Mouse (Mus musculus) heart, embryonic 14.5 days (tissue): ENCODE results near the gene Nrap. TPM values are rescaled to one million over a fixed set of nuclear protein-coding genes. Genes with fewer than 3 reads are reported as not detected.

ENCODE experiments used
- ATAC-seq: fragments of 200-750 bp; cut with Nextera tagmentation; 2 replicates; pipeline ENCODE4 v1.8.0; 2017; ENCODE audit warnings: low read depth, moderate TSS enrichment; ENCODE audit not compliant: insufficient number of reproducible peaks, insufficient read depth, low FRiP score
- H3K27ac ChIP-seq, 2 experiments: fragments of 200-500 bp in 1 of 2; fragments of 300-500 bp in 1 of 2; sonication (generic) in 1 of 2; replicated peaks in 1 of 2; 2 replicates each; pipeline ENCODE4 v1.5.1; 2012 to 2014; ENCODE audit warnings: low read depth in 2 of 2, low read length in 2 of 2, control low read depth in 1 of 2, mild to moderate bottlenecking in 1 of 2, mixed read lengths in 1 of 2; ENCODE audit not compliant: control insufficient read depth in 1 of 2, insufficient read depth in 1 of 2
- H3K27me3 ChIP-seq: fragments of 300-500 bp; sonication (generic); 2 replicates; pipeline ENCODE4 v1.6.1; 2014; ENCODE audit warnings: mild to moderate bottlenecking, low read length, control low read depth; ENCODE audit not compliant: control insufficient read depth, insufficient read depth
- H3K36me3 ChIP-seq: fragments of 300-500 bp; sonication (generic); 2 replicates; pipeline ENCODE4 v1.6.1; 2014; ENCODE audit warnings: mild to moderate bottlenecking, control low read depth, low read length, mixed read lengths; ENCODE audit not compliant: control insufficient read depth, insufficient read depth
- H3K4me1 ChIP-seq, 2 experiments: fragments of 200-500 bp in 1 of 2; fragments of 300-500 bp in 1 of 2; sonication (generic) in 1 of 2; 2 replicates each; pipeline ENCODE4 v1.6.1; 2012 to 2014; ENCODE audit warnings: low read length in 2 of 2, control low read depth in 1 of 2, mixed read lengths in 1 of 2; ENCODE audit not compliant: control insufficient read depth in 2 of 2, insufficient read depth in 2 of 2
- H3K4me2 ChIP-seq: fragments of 300-500 bp; sonication (generic); 2 replicates; pipeline ENCODE4 v1.6.1; 2014; ENCODE audit warnings: mild to moderate bottlenecking, low read length
- H3K4me3 ChIP-seq, 2 experiments: fragments of 200-500 bp in 1 of 2; fragments of 300-500 bp in 1 of 2; sonication (generic) in 1 of 2; 2 replicates each; pipeline ENCODE4 v1.5.1; 2012 to 2014; ENCODE audit warnings: low read length in 2 of 2, mild to moderate bottlenecking in 2 of 2, control low read depth in 1 of 2, low read depth in 1 of 2, moderate library complexity in 1 of 2; ENCODE audit not compliant: control insufficient read depth in 1 of 2, insufficient read depth in 1 of 2
- H3K9ac ChIP-seq: fragments of 300-500 bp; sonication (generic); 2 replicates; pipeline ENCODE4 v1.6.1; 2014; ENCODE audit warnings: mild to moderate bottlenecking, low read length
- H3K9me3 ChIP-seq: fragments of 300-500 bp; sonication (generic); 2 replicates; pipeline ENCODE4 v1.6.1; 2016; ENCODE audit warnings: low read length, control low read depth; ENCODE audit not compliant: control insufficient read depth
- WGBS: fragments of 180-500 bp; shearing (Covaris S2); extraction: QIAGEN DNeasy Blood & Tissue Kit; methylation state at CpG from one replicate; pipeline ENCODE4 v1.1.7; 2014; 5-methylcytosine and 5-hydroxymethylcytosine counted together
- polyA plus RNA-seq: library from polyadenylated mRNA; unstranded; fragments of >200 nt; fragmentation: Nextera tagmentation; extraction: Ambion mirVana; gene quantifications from 2 replicates; pipeline ENCODE4 v1.2.1, GENCODE M21; 2014

Nrap gene
- polyA plus RNA-seq, 1 experiment from 2014 or later, result 35.6 TPM

GRCm38 (mm10) chr19:56288436-56288835 lies 101.4 kb downstream of the Nrap start:
- Histone ChIP-seq H3K27ac (no peak overlapping the region), H3K4me2 (no peak overlapping the region), H3K4me1 (peaks cover 0 to 5% of the 10 kb centered on the region in 2 experiments; a peak in 1 of 4 replicates), H3K4me3 (no peak overlapping the region), H3K9me3 (no peaks in the 10 kb centered on the region), H3K27me3 (no peaks in the 10 kb centered on the region), H3K9ac (no peak overlapping the region), H3K36me3 (no peaks in the 10 kb centered on the region)
- WGBS, result 80% methylated on average over 4 of the region's 4 CpGs
- no peak for ATAC-seq

GRCm38 (mm10) chr19:56287580-56288367 lies 102.1 kb downstream of the Nrap start:
- Histone ChIP-seq H3K27me3 (no peaks in the 10 kb centered on the region), H3K9me3 (no peaks in the 10 kb centered on the region), H3K27ac (no peak overlapping the region), H3K4me1 (peaks cover 0 to 5% of the 10 kb centered on the region in 2 experiments; a peak in 1 of 4 replicates), H3K4me2 (no peak overlapping the region), H3K36me3 (no peaks in the 10 kb centered on the region), H3K9ac (no peak overlapping the region), H3K4me3 (no peak overlapping the region)
- 77% methylated on average over 15 of the region's 15 CpGs for WGBS
- no peak for ATAC-seq

GRCm38 (mm10) chr19:56286866-56287265 lies 103.0 kb downstream of the Nrap start, which contains the start of gene Habp2:
Gene Habp2, plus strand, starts transcription at chr19:56287137.
- Histone ChIP-seq H3K9ac (no peak within 1 kb of the TSS), H3K27ac (no peak within 1 kb of the TSS), H3K36me3 (no peaks in the 10 kb centered on the region), H3K4me3 (no peak within 1 kb of the TSS), H3K9me3 (no peaks in the 10 kb centered on the region), H3K27me3 (no peaks in the 10 kb centered on the region), H3K4me1 (peaks cover 0 to 4% of the 10 kb centered on the region in 2 experiments; a peak in 1 of 4 replicates), H3K4me2 (no peak within 1 kb of the TSS)
- WGBS, result 58% methylated on average over 7 of the region's 7 CpGs
- ATAC-seq, result no peak

GRCm38 (mm10) chr19:56285222-56285621 lies 104.6 kb downstream of the Nrap start:
- Histone ChIP-seq H3K4me1 (peaks cover 0 to 4% of the 10 kb centered on the region in 2 experiments; a peak in 1 of 4 replicates), H3K4me2 (no peak overlapping the region), H3K9ac (no peak overlapping the region), H3K27me3 (no peaks in the 10 kb centered on the region), H3K4me3 (no peak overlapping the region), H3K9me3 (no peaks in the 10 kb centered on the region), H3K36me3 (no peaks in the 10 kb centered on the region), H3K27ac (no peak overlapping the region)
- ATAC-seq, result no peak
- 57% methylated on average over 4 of the region's 4 CpGs for WGBS

GRCm38 (mm10) chr19:56278366-56278765 lies 111.5 kb downstream of the Nrap start:
- H3K4me3 ChIP-seq, result no peak overlapping the region
- H3K4me1 ChIP-seq, result no peaks in the 10 kb centered on the region
- no peaks in the 10 kb centered on the region for H3K36me3 ChIP-seq
- 75% methylated on average over 11 of the region's 11 CpGs for WGBS
- no peaks in the 10 kb centered on the region for H3K27me3 ChIP-seq
- H3K9ac ChIP-seq, result no peak overlapping the region
- H3K27ac ChIP-seq, result no peak overlapping the region
- ATAC-seq, result no peak
- no peak overlapping the region for H3K4me2 ChIP-seq
- H3K9me3 ChIP-seq, result no peaks in the 10 kb centered on the region

GRCm38 (mm10) chr19:56277951-56278350 lies 111.9 kb downstream of the Nrap start:
- H3K27ac ChIP-seq, result no peak overlapping the region
- no peak overlapping the region for H3K4me2 ChIP-seq
- H3K4me3 ChIP-seq, result no peak overlapping the region
- H3K9me3 ChIP-seq, result no peaks in the 10 kb centered on the region
- H3K4me1 ChIP-seq, result no peaks in the 10 kb centered on the region
- ATAC-seq, result no peak
- H3K9ac ChIP-seq, result no peak overlapping the region
- 70% methylated on average over 4 of the region's 4 CpGs for WGBS
- no peaks in the 10 kb centered on the region for H3K36me3 ChIP-seq
- no peaks in the 10 kb centered on the region for H3K27me3 ChIP-seq

- Histone ChIP-seq H3K27ac (no peak overlapping the region), H3K9ac (no peak overlapping the region), H3K4me1 (no peaks in the 10 kb centered on the region), H3K9me3 (no peaks in the 10 kb centered on the region), H3K4me3 (no peak overlapping the region), H3K4me2 (no peak overlapping the region), H3K36me3 (no peaks in the 10 kb centered on the region), H3K27me3 (no peaks in the 10 kb centered on the region)
- WGBS, result 50% methylated on average over 3 of the region's 3 CpGs
- no peak for ATAC-seq
Measured at GRCm38 (mm10) chr19:56277140-56277804, 112.6 kb downstream of the Nrap start.
